Mouse (Mus musculus): Measurements from ENCODE around the gene Tmem206. TPM values are rescaled to one million over a fixed set of nuclear protein-coding genes. Genes with fewer than 3 reads are reported as not detected.

Gene Tmem206
- total RNA-seq, 2 experiments from 2014 or later = 8.7 to 9.6 TPM

GRCm38 (mm10) chr1:191395871-191396433 lies 70.2 kb downstream of the Tmem206 start:
- DNase-seq (ENCODE audit: extremely low spot score in 1 of 2, low spot score in 1 of 2) = peak; percentile 27 to 44

DNA sequence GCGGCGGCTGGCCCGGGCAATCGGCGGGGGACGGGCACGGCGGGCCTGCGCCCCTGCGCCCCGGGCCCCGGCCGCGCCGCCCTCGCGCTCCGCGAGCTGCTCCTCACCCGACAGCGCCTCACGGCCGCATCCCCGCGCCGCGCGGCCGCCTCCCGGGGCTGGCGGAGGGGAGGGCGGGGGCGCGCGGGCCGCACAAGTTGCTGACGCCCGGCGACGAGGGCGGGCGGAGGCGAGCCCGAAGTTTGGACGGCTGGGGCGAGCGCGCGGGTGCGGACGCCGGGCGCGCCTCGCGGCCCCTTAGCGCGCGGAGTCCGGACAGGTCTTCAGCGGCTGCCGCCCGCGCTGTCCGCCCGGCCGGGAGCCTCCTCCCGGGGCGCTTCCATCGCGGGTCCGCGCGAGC lies 70.7 kb downstream of the Tmem206 start:
- DNase-seq (ENCODE audit: extremely low spot score in 1 of 2, low spot score in 1 of 2) = no peak

DNA sequence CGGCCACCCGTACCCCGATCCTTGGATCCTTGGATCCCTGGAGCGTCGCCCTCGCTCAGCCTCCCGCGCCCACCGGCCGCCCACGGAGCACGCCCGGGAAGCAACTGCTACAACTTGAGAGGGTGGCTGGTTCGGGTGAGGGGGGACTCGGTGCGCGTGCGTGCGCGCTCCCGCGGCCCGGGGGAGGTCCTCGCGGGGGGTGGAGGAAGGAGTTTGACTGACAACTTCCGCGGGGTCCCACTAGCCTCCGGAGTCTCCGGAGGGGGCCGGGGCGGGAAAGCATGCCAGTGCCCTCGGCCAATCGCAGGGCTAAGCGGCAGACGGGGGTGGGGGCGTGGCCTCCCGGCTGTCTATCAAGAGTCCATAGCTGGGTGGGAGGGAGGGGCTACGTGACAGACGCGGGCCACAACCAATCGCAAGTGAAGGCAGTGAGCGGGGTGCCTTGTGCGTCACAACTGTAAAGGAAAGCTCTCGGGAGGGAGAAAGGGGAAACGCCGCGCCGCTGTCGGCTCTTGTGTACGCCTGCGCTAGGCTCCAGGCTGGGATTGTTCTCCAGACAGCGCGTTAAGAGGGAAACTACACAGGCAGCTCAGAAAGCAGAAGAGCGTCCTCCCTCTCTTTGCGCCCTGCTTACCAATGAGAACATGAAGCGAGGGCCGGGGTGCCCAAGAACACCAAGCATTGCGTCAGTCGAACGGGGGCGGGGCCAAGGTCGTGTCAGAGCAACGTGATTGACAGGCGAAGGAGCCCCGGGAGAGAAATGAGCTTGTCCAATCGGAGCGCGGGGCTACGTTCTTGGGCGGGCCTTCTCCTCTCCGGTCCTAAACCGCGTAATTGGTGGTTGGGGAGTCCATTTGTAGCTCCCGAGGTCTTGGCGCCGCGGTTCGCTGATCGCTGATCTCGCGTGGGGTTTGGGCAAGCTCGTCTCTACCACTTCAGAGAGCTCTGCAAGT lies 71.5 kb downstream of the Tmem206 start:
- peak; percentile 97 to 98 for DNase-seq (ENCODE audit: extremely low spot score in 1 of 2, low spot score in 1 of 2)

Other genes with a start within 250 kb of the Tmem206 start
- gene Batf3, start 228.1 kb upstream of the Tmem206 start, total RNA-seq (2021) = 1 to 10 TPM in 1 of 2 experiments, under 1 TPM in 1; 0.96 to 1.1 TPM
- not detected for gene Fam71a, start 161.1 kb upstream of the Tmem206 start, total RNA-seq (2021)
- gene Atf3, start 107.9 kb upstream of the Tmem206 start, total RNA-seq (2021) = 1 to 10 TPM; 1.1 to 2.1 TPM
- 10 to 100 TPM; 64.0 to 69.1 TPM for gene Nenf, start 7.7 kb upstream of the Tmem206 start, total RNA-seq (2021)
- gene Ppp2r5a, start 77.4 kb downstream of the Tmem206 start, total RNA-seq (2021) = 10 to 100 TPM; 69.3 to 70.9 TPM
- gene Dtl, start 249.6 kb downstream of the Tmem206 start, total RNA-seq (2021) = 1 to 10 TPM; 1.2 TPM
- gene Ints7, start 249.7 kb downstream of the Tmem206 start, total RNA-seq (2021) = 10 to 100 TPM; 24.0 to 25.4 TPM

All from layer of hippocampus, postnatal 25 days (tissue).